Mouse (Mus musculus) ES-Bruce4 (cell line): Measurements from ENCODE around the gene Zcchc17.

Experiments
- CTCF ChIP-seq: IDR thresholded peaks from one replicate; pipeline ENCODE4 v1.8.1; 2011; ENCODE audit warnings: low read depth, low read length
- EP300 ChIP-seq: IDR thresholded peaks from 2 replicates; pipeline ENCODE4 v1.6.1; 2011; ENCODE audit warnings: low read depth, low read length; ENCODE audit not compliant: insufficient read depth
- POLR2A ChIP-seq: IDR thresholded peaks from one replicate; pipeline ENCODE4 v1.8.1; 2011; ENCODE audit warnings: low read length; ENCODE audit not compliant: insufficient read depth

DNA sequence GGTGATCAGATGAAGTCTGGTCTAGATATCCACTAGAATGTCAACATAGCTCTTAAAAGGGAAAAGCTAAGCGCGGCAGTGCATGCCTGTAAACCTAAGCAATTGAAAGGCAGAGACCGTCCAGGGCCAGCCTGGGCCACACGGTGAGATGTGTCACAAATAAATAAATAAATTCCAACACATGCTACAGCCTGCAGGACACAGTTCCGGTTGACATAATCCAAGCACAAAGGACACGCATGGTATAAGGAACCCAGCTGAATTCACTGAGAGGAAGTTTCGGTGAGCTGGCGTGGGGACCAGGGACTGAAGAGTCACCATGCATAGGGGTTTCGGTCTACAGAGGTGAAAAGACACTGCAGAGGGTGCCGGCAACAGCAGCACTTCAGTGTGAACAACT, 91.0 kb downstream of the Zcchc17 start:
- TF ChIP-seq POLR2A (no peak), CTCF (no peak), EP300 (no peak)
